Mouse (Mus musculus): ENCODE data around the gene Pak3.

GRCm38 (mm10) chrX:143666991-143667390 lies 148.6 kb downstream of the Pak3 start:
- TF ChIP-seq POLR2A (IDR thresholded peaks at IDR 0.05; ENCODE audit: extremely low read depth, insufficient read depth, low read length) (no peak), CTCF (IDR thresholded peaks at IDR 0.05; ENCODE audit: extremely low read depth, insufficient read depth, low read length) (peak; percentile 25)

Measured in cortical plate, adult 2 months (tissue).